Mouse (Mus musculus) central nervous system, embryonic 18 days (tissue): ENCODE data around the gene Shmt1. TPM values are rescaled to one million over a fixed set of nuclear protein-coding genes. Genes with fewer than 3 reads are reported as not detected.

Experiments used
- polyA plus RNA-seq: library from polyadenylated mRNA; depleted of rRNA; stranded (reverse); fragments of >200 nt; gene quantifications from 2 replicates; pipeline ENCODE4 v1.2.3, GENCODE M21; 2012; rRNA removed

The Shmt1 gene
- 4.2 and 6.5 TPM in 2 replicates for polyA plus RNA-seq

DNA sequence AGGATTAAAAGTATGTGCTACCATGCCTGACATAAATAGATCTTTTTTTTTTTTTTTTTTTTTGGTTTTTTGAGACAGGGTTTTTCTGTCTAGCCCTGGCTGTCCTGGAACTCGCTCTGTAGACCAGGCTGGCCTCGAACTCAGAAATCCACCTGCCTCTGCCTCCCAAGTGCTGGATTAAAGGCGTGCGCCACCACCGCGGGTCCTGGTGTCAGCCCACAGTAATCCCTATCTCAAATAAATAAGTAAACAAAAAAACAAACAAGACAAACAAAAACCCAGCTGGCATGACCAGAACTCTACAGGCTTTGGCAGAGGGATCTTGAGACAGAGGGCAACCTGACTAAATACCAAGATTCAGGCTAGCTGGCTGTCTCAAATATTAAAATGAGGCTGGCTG, at the start of gene Shmt1:
TSS of gene Shmt1 (minus strand) at position 101 of the 400 bp plus-strand sequence.

DNA sequence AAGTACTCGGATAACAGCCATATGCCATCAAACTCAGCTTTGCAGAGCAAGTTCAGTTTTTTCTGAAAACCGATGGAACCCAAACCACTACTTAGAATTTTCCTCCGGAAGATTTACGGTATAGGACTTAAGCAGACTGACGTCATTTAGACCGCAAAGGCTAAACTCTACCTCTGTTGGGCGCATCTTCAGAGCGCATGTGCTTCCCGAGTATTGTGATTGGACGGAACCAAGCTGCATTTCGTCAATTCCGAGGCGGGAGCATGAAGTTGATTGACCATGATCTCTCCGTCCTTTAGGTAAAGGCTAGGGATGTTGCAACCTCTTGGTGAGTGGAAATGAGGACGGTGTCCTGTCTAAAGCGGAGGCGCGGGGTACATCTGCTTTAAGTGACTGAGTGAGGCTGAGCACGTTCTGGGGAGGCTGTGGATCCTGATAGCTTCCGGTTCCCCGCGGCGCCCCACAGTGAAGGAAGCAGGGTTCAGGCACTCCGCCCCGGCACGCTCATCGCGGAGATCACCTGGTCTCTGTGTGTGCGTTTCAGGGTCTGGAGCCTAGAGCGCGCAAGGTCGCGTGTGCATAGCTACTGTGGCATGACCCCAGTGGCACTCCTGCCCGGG, 19.0 kb upstream of the Shmt1 start, which contains the start of gene Dhrs7b:
TSS of gene Dhrs7b (plus strand) at position 199 of the 620 bp plus-strand sequence.

DNA sequence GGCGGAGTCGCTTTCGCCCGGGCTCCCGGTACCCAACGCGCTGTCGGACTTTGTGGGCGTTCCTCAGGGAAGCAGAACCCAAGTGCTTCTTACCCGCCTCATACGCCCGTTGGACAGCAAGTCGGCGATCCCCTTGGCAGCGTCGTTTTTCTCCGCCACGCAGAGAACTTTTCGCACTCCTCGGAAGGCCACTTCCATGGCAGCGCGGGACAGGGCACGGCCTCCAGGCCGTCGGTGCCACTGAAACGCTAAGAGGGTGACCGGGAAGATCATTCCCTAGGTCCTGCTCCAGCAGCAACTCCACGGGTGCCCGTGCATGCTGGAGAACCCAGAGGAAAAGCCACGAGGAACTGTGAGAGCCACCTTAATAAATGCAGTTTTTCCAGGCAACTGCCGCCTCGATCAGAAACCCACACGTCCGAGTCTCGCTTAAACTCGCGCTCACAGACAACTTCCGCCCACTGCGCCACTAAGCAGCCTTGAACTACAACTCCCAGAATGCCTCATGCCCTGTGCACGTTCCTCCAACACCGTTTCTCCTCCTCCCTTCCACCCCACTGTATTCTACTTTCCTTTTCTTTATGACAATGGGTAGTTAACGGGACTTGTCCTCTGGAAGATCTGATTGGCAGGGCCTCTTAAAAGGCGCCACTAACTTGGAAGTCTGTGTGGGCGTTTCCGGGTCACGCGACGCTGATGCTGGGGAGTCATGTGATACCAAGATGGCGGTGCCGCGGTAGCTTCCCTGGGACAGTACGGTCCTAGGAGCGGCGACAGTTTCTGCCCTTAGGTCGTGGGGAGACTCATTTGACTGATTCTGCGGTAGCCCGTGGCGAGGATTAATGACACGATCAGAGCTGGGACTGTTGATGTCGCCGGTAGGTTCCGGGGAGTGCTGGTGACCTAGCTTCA, 34.4 kb downstream of the Shmt1 start, which contains the start of the genes Top3a and Smcr8:
TSS of gene Top3a (minus strand) at position 537 of the 912 bp plus-strand sequence.
TSS of gene Smcr8 (plus strand) at position 696 of the 912 bp plus-strand sequence.

Other genes with a start within 250 kb of the Shmt1 start
- 67.8 and 72.7 TPM in 2 replicates for gene Llgl1, start 112.0 kb downstream of the Shmt1 start, polyA plus RNA-seq
- gene Flii, start 84.5 kb downstream of the Shmt1 start, polyA plus RNA-seq = 152 and 161 TPM in 2 replicates
- 26.7 and 28.2 TPM in 2 replicates for gene Mief2, start 83.3 kb downstream of the Shmt1 start, polyA plus RNA-seq
- 7.4 and 8.2 TPM in 2 replicates for gene Top3a, start 34.4 kb downstream of the Shmt1 start, polyA plus RNA-seq
- 9.8 and 10.1 TPM in 2 replicates for gene Smcr8, start 34.2 kb downstream of the Shmt1 start, polyA plus RNA-seq
- 17.2 and 17.9 TPM in 2 replicates for gene Dhrs7b, start 18.9 kb upstream of the Shmt1 start, polyA plus RNA-seq
- gene Tmem11, start 67.6 kb upstream of the Shmt1 start, polyA plus RNA-seq = 62.0 and 66.9 TPM in 2 replicates
- gene Natd1, start 103.0 kb upstream of the Shmt1 start, polyA plus RNA-seq = 29.0 and 31.0 TPM in 2 replicates
- 13.3 and 14.5 TPM in 2 replicates for gene Map2k3, start 120.3 kb upstream of the Shmt1 start, polyA plus RNA-seq
- 8.8 and 9.4 TPM in 2 replicates for gene Kcnj12, start 210.8 kb upstream of the Shmt1 start, polyA plus RNA-seq